Mouse (Mus musculus) E14TG2a.4 (cell line): ENCODE measurements around the gene Cxcl5.

Experiments used
- H3K27me3 ChIP-seq: 2 replicates; pipeline ENCODE4 v1.6.1; 2014; ENCODE audit warnings: low read length, control low read depth; ENCODE audit not compliant: insufficient read depth
- H3K36me3 ChIP-seq: 2 replicates; pipeline ENCODE4 v1.6.1; 2014; ENCODE audit warnings: low read length, control low read depth; ENCODE audit not compliant: insufficient read depth
- H3K4me1 ChIP-seq: replicated peaks from 2 replicates; pipeline ENCODE4 v1.6.1; 2014; ENCODE audit warnings: low read depth, low read length, control low read depth
- H3K4me3 ChIP-seq: replicated peaks from 2 replicates; pipeline ENCODE4 v1.5.1; 2014; ENCODE audit warnings: mild to moderate bottlenecking, low read length
- H3K9me3 ChIP-seq: 2 replicates; pipeline ENCODE4 v1.6.1; 2014; ENCODE audit warnings: low read length, control low read depth
- CTCF ChIP-seq: conservative IDR thresholded peaks from 2 replicates; pipeline ENCODE4 v1.5.1; 2014; ENCODE audit warnings: low read length
- NANOG ChIP-seq: IDR thresholded peaks from 2 replicates; pipeline ENCODE4 v1.6.1; 2014; ENCODE audit warnings: borderline replicate concordance, low read length, mixed read lengths
- POU5F1 ChIP-seq: IDR thresholded peaks from 2 replicates; pipeline ENCODE4 v1.6.1; 2014; ENCODE audit warnings: low read length, borderline replicate concordance

The Cxcl5 gene

GRCm38 (mm10) chr5:90759077-90760065 is at the start of gene Cxcl5:
Gene Cxcl5, plus strand, starts transcription at chr5:90759360.
- TF ChIP-seq POU5F1 (no peak), NANOG (no peak), CTCF (no peak)
- peak within 1 kb of the TSS; percentile 77 for H3K4me3 ChIP-seq

GRCm38 (mm10) chr5:90711409-90711808 is 47.8 kb upstream of the Cxcl5 start:
- H3K27me3 ChIP-seq, result no peaks in the 10 kb centered on the region
- H3K36me3 ChIP-seq, result no peaks in the 10 kb centered on the region
- no peak overlapping the region for H3K4me3 ChIP-seq
- H3K4me1 ChIP-seq, result no peaks in the 10 kb centered on the region
- no peaks in the 10 kb centered on the region for H3K9me3 ChIP-seq
- TF ChIP-seq NANOG (no peak), POU5F1 (no peak), CTCF (no peak)

More at GRCm38 (mm10) chr5:90759077-90760065, at the start of gene Cxcl5:
- Histone ChIP-seq H3K9me3 (no peaks in the 10 kb centered on the region), H3K4me1 (peaks cover 24% of the 10 kb centered on the region), H3K27me3 (peaks cover 24% of the 10 kb centered on the region), H3K36me3 (no peaks in the 10 kb centered on the region)

GRCm38 (mm10) chr5:90717937-90718336 is 41.2 kb upstream of the Cxcl5 start:
- Histone ChIP-seq H3K9me3 (no peaks in the 10 kb centered on the region), H3K4me3 (no peak overlapping the region), H3K4me1 (no peaks in the 10 kb centered on the region), H3K36me3 (no peaks in the 10 kb centered on the region), H3K27me3 (no peaks in the 10 kb centered on the region)
- TF ChIP-seq NANOG, result no peak
- TF ChIP-seq CTCF, result no peak
- no peak for TF ChIP-seq POU5F1

- H3K9me3 ChIP-seq, result no peaks in the 10 kb centered on the region
- TF ChIP-seq CTCF (no peak), POU5F1 (no peak), NANOG (no peak)
Measured at GRCm38 (mm10) chr5:90722656-90723055, 36.5 kb upstream of the Cxcl5 start.

GRCm38 (mm10) chr5:90728254-90728653 is 30.9 kb upstream of the Cxcl5 start:
- Histone ChIP-seq H3K36me3 (no peaks in the 10 kb centered on the region), H3K4me3 (no peak overlapping the region), H3K27me3 (no peaks in the 10 kb centered on the region), H3K4me1 (no peaks in the 10 kb centered on the region), H3K9me3 (no peaks in the 10 kb centered on the region)
- TF ChIP-seq POU5F1 (no peak), NANOG (no peak; the same call in 1 of the 2 replicates), CTCF (no peak)

More at GRCm38 (mm10) chr5:90722656-90723055, 36.5 kb upstream of the Cxcl5 start:
- Histone ChIP-seq H3K36me3 (no peaks in the 10 kb centered on the region), H3K27me3 (no peaks in the 10 kb centered on the region), H3K4me1 (no peaks in the 10 kb centered on the region), H3K4me3 (no peak overlapping the region)

DNA sequence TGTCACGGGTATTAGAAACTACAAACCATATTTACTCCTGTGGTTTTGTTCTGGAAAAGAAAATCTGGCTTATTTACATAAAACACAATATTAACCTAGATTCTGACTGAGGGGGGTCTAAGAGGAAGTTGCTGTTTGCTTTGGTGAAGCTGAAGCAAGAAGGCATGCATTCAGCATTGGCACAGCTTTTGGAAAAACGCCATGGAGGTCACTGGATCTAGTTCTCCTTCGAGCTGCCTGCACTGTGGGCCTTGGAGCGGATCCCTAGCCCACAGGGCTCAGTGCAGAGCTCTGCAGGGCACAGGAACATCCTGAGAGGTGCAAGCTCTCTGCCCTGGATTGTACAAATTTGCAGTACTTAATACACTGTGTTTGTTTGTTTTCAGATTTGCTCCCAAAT is 27.7 kb upstream of the Cxcl5 start:
- H3K36me3 ChIP-seq, result no peaks in the 10 kb centered on the region
- TF ChIP-seq POU5F1 (no peak), CTCF (no peak), NANOG (no peak)
- H3K4me1 ChIP-seq, result no peaks in the 10 kb centered on the region
- H3K4me3 ChIP-seq, result no peak overlapping the region
- no peaks in the 10 kb centered on the region for H3K27me3 ChIP-seq
- no peaks in the 10 kb centered on the region for H3K9me3 ChIP-seq

GRCm38 (mm10) chr5:90742029-90742428 is 17.1 kb upstream of the Cxcl5 start:
- no peaks in the 10 kb centered on the region for H3K4me1 ChIP-seq
- H3K9me3 ChIP-seq, result no peaks in the 10 kb centered on the region
- TF ChIP-seq POU5F1 (no peak), NANOG (no peak), CTCF (no peak)
- H3K4me3 ChIP-seq, result no peak overlapping the region
- H3K27me3 ChIP-seq, result no peaks in the 10 kb centered on the region
- no peaks in the 10 kb centered on the region for H3K36me3 ChIP-seq

DNA sequence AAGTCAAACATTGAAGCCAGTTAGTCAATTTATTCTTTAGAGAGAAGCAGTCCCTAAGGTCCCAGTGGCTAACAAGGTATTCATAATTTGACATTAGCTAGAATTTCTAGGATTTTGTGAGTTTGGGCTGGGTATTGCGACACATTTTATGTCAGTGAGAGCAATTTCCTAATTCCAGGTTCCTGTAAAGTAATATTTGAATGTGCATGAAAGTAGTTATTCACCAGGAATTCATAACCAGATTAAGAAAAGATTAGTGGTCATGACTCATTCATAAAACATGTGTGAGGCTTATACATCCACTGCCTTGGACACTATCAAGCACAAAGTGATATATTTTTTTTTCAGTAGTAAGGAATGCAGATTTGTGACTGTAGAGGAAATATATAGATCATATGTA is 5.2 kb upstream of the Cxcl5 start:
- H3K4me1 ChIP-seq, result peaks cover 17% of the 10 kb centered on the region
- H3K9me3 ChIP-seq, result no peaks in the 10 kb centered on the region

More for the DNA sequence above, 5.2 kb upstream of the Cxcl5 start:
- TF ChIP-seq NANOG (no peak), CTCF (no peak), POU5F1 (no peak)
- Histone ChIP-seq H3K27me3 (peaks cover 5% of the 10 kb centered on the region), H3K4me3 (no peak overlapping the region), H3K36me3 (no peaks in the 10 kb centered on the region)
